Mouse (Mus musculus) hindbrain, embryonic 14.5 days (tissue): ENCODE data around the gene Gm45234. TPM values are rescaled to one million over a fixed set of nuclear protein-coding genes. Genes with fewer than 3 reads are reported as not detected.

Experiments used
- ATAC-seq: fragments of 200-750 bp; cut with Nextera tagmentation; 2 replicates; pipeline ENCODE4 v1.8.0; 2017; ENCODE audit warnings: moderate number of reproducible peaks, mild to moderate bottlenecking, moderate TSS enrichment, moderate library complexity; ENCODE audit not compliant: low FRiP score
- DNase-seq: peaks from one replicate; pipeline ENCODE4 v3.0.0-alpha.2; 2015; ENCODE audit warnings: low spot score
- H3K27ac ChIP-seq: fragments of 300-500 bp; sonication (generic); 2 replicates; pipeline ENCODE4 v1.5.1; 2014; ENCODE audit warnings: mild to moderate bottlenecking, moderate library complexity
- H3K27me3 ChIP-seq: fragments of 300-500 bp; sonication (generic); 2 replicates; pipeline ENCODE4 v1.6.1; 2014; ENCODE audit warnings: mild to moderate bottlenecking, low read length, mixed read lengths; ENCODE audit not compliant: control insufficient read depth, insufficient read depth
- H3K36me3 ChIP-seq: fragments of 300-500 bp; sonication (generic); replicated peaks from 2 replicates; pipeline ENCODE4 v1.6.1; 2014; ENCODE audit not compliant: control insufficient read depth, insufficient read depth
- H3K4me1 ChIP-seq: fragments of 300-500 bp; sonication (generic); replicated peaks from 2 replicates; pipeline ENCODE4 v1.6.1; 2014; ENCODE audit warnings: antibody characterized with exemption, low read length, mixed read lengths; ENCODE audit not compliant: control insufficient read depth, insufficient read depth
- H3K4me2 ChIP-seq: fragments of 300-500 bp; sonication (generic); replicated peaks from 2 replicates; pipeline ENCODE4 v1.6.1; 2014; ENCODE audit warnings: mild to moderate bottlenecking, moderate library complexity
- H3K4me3 ChIP-seq: fragments of 300-500 bp; sonication (generic); replicated peaks from 2 replicates; pipeline ENCODE4 v1.5.1; 2014; ENCODE audit warnings: mild to moderate bottlenecking, low read length
- H3K9ac ChIP-seq: fragments of 300-500 bp; sonication (generic); 2 replicates; pipeline ENCODE4 v1.6.1; 2014
- H3K9me3 ChIP-seq: fragments of 300-500 bp; sonication (generic); 2 replicates; pipeline ENCODE4 v1.6.1; 2016; ENCODE audit warnings: low read length; ENCODE audit not compliant: control insufficient read depth
- WGBS: fragments of 180-500 bp; shearing (Covaris S2); extraction: QIAGEN DNeasy Blood & Tissue Kit; methylation state at CpG from one replicate; pipeline ENCODE4 v1.1.7; 2014; 5-methylcytosine and 5-hydroxymethylcytosine counted together
- microRNA counts: library from miRNA; unstranded; fragments of <30 nt; microRNA quantifications from one replicate; lab custom pipeline; 2016
- microRNA-seq: library from miRNA; unstranded; fragments of <30 nt; microRNA quantifications from one replicate; pipeline ENCODE4, GENCODE M21; 2016
- polyA plus RNA-seq: library from polyadenylated mRNA; unstranded; fragments of >200 nt; fragmentation: Nextera tagmentation; extraction: Ambion mirVana; gene quantifications from 2 replicates; pipeline ENCODE4 v1.2.1, GENCODE M21; 2014

Gene Gm45234
- polyA plus RNA-seq, 1 experiment from 2014 or later, result not detected

GRCm38 (mm10) chr6:124696441-124697150 lies 59.2 kb downstream of the Gm45234 start:
- no peak overlapping the region for H3K27ac ChIP-seq
- H3K27me3 ChIP-seq, result no peaks in the 10 kb centered on the region
- no peak overlapping the region for H3K4me2 ChIP-seq
- no peak for ATAC-seq
- no peaks in the 10 kb centered on the region for H3K9me3 ChIP-seq
- no peaks in the 10 kb centered on the region; the same call in 1 of the 2 replicates for H3K4me1 ChIP-seq
- H3K9ac ChIP-seq, result no peak overlapping the region
- peaks cover 31% of the 10 kb centered on the region for H3K36me3 ChIP-seq
- 95% methylated on average over 7 of the region's 7 CpGs for WGBS
- no peak overlapping the region for H3K4me3 ChIP-seq
- no peak for DNase-seq

DNA sequence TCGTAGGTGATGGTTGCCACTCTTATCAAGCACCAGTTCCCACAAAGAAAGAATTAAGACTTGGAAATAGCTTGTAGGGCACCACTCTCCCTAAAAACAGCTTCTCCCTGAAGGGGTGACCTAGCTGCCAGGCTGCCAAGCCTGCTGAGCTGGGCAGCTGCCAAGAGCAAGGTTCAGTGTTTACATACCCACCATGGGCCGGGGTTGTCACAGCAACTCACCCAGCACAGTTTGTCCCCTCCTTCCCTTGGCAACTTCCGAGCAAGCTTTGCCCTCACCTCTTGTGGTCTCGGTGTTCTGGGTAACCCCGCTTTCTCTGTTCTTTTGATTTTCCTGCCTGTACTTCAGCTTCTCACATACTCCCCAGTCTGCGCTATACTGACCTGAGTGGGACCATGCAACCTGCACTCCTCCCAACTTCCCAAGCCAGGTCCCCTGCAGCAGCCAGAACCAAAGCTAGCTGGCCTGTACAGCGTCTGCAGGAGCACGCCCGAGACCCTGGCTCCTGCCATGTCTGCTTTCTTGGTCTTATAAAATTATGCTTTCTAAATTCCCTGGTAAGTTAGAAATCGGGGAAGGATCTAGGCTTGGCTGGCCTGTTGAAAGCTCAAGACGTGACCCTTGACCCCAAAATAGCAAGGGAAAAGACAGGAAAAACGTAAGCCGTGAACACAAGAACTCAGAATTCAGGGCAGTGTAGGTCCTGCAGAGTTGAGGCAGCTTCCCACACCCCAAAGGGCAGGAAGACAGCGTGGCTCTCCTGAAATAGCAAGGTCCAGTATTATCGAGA lies 61.5 kb downstream of the Gm45234 start:
- Histone ChIP-seq H3K4me1 (no peaks in the 10 kb centered on the region; the same call in 1 of the 2 replicates), H3K27me3 (no peaks in the 10 kb centered on the region), H3K9me3 (no peaks in the 10 kb centered on the region), H3K4me3 (no peak overlapping the region), H3K4me2 (no peak overlapping the region), H3K36me3 (peaks cover 9% of the 10 kb centered on the region; the same call in 1 of the 2 replicates), H3K27ac (peak overlapping the region; percentile 6; the same call in 1 of the 2 replicates), H3K9ac (no peak overlapping the region)
- DNase-seq (peak; percentile 61), ATAC-seq (peak; percentile 79; the same call in 1 of the 2 replicates)
- 73% methylated on average over 15 of the region's 15 CpGs for WGBS

GRCm38 (mm10) chr6:124693243-124693981 lies 62.4 kb downstream of the Gm45234 start:
- H3K36me3 ChIP-seq, result no peaks in the 10 kb centered on the region; the same call in 1 of the 2 replicates
- no peak overlapping the region for H3K27ac ChIP-seq
- no peak for DNase-seq
- H3K4me2 ChIP-seq, result no peak overlapping the region
- no peaks in the 10 kb centered on the region for H3K9me3 ChIP-seq
- no peaks in the 10 kb centered on the region; the same call in 1 of the 2 replicates for H3K4me1 ChIP-seq
- no peak overlapping the region for H3K9ac ChIP-seq
- WGBS, result 84% methylated on average over 15 of the region's 15 CpGs
- H3K4me3 ChIP-seq, result no peak overlapping the region
- no peak for ATAC-seq
- no peaks in the 10 kb centered on the region for H3K27me3 ChIP-seq

- WGBS, result 93% methylated on average over 3 of the region's 3 CpGs
- Histone ChIP-seq H3K27ac (no peak overlapping the region), H3K36me3 (no peaks in the 10 kb centered on the region), H3K9ac (no peak overlapping the region), H3K4me2 (no peak overlapping the region), H3K4me1 (no peaks in the 10 kb centered on the region; the same call in 1 of the 2 replicates), H3K9me3 (no peaks in the 10 kb centered on the region), H3K4me3 (no peak overlapping the region), H3K27me3 (no peaks in the 10 kb centered on the region)
- DNase-seq (no peak), ATAC-seq (no peak)
Measured at GRCm38 (mm10) chr6:124690517-124690916, 65.3 kb downstream of the Gm45234 start.

MicroRNAs encoded within 50 kb of the gene (microRNA counts, 519-probe panel; counts per million panel counts)
- microRNA mmu-miR-141 (lab: Ali Mortazavi, UCI), result not detected
- microRNA mmu-miR-200c (lab: Ali Mortazavi, UCI), result not detected

Small RNA genes lying within 50 kb of the gene (microRNA-seq; reads per million reads assigned to microRNA genes)
- gene Mir141 (4.2 reads per million, percentile 19 among the genes with 10 or more reads in this experiment), gene Mir200c (21.5 reads per million, percentile 36 among the genes with 10 or more reads in this experiment)

Other genes starting within 250 kb of the Gm45234 start
- 0.20 and 0.26 TPM in 2 replicates for gene C1ra, start 243.6 kb downstream of the Gm45234 start, polyA plus RNA-seq
- gene C1s1, start 213.7 kb downstream of the Gm45234 start, polyA plus RNA-seq, result 0.59 and 0.77 TPM in 2 replicates
- gene C1rb, start 185.7 kb downstream of the Gm45234 start, polyA plus RNA-seq, result not detected in 2 replicates
- gene C1s2, start 119.9 kb downstream of the Gm45234 start, polyA plus RNA-seq, result 0.07 TPM in 1 of 2 replicates, not detected in the other
- 42.4 and 42.9 TPM in 2 replicates for gene Lpcat3, start 93.0 kb downstream of the Gm45234 start, polyA plus RNA-seq
- 91.4 and 94.1 TPM in 2 replicates for gene Emg1, start 43.8 kb downstream of the Gm45234 start, polyA plus RNA-seq
- 241 and 242 TPM in 2 replicates for gene Phb2, start 43.7 kb downstream of the Gm45234 start, polyA plus RNA-seq
- gene Ptpn6, start 17.3 kb downstream of the Gm45234 start, polyA plus RNA-seq, result 3.5 and 4.3 TPM in 2 replicates
- gene Grcc10, start 14.6 kb downstream of the Gm45234 start, polyA plus RNA-seq, result 616 and 701 TPM in 2 replicates
- 25.9 and 26.0 TPM in 2 replicates for gene Atn1, start 503 bp upstream of the Gm45234 start, polyA plus RNA-seq
- gene Eno2, start 13.7 kb upstream of the Gm45234 start, polyA plus RNA-seq, result 142 and 174 TPM in 2 replicates
- 3.7 and 6.4 TPM in 2 replicates for gene Lrrc23, start 23.7 kb upstream of the Gm45234 start, polyA plus RNA-seq
- gene Spsb2, start 52.6 kb upstream of the Gm45234 start, polyA plus RNA-seq, result 5.2 and 6.6 TPM in 2 replicates
- gene Tpi1, start 58.3 kb upstream of the Gm45234 start, polyA plus RNA-seq, result 413 and 474 TPM in 2 replicates
- gene Usp5, start 73.5 kb upstream of the Gm45234 start, polyA plus RNA-seq, result 180 and 182 TPM in 2 replicates
- 29.3 and 36.2 TPM in 2 replicates for gene Cdca3, start 73.5 kb upstream of the Gm45234 start, polyA plus RNA-seq
- 0.21 and 1.2 TPM in 2 replicates for gene Gnb3, start 84.3 kb upstream of the Gm45234 start, polyA plus RNA-seq
- 13.3 and 17.6 TPM in 2 replicates for gene P3h3, start 101.7 kb upstream of the Gm45234 start, polyA plus RNA-seq
- 16.6 and 17.6 TPM in 2 replicates for gene Gpr162, start 108.0 kb upstream of the Gm45234 start, polyA plus RNA-seq
- 0.27 and 0.35 TPM in 2 replicates for gene Cd4, start 132.2 kb upstream of the Gm45234 start, polyA plus RNA-seq
- 2.1 and 2.8 TPM in 2 replicates for gene Lag3, start 155.7 kb upstream of the Gm45234 start, polyA plus RNA-seq
- gene Ptms, start 164.1 kb upstream of the Gm45234 start, polyA plus RNA-seq, result 674 and 707 TPM in 2 replicates
- gene Mlf2, start 175.4 kb upstream of the Gm45234 start, polyA plus RNA-seq, result 577 and 614 TPM in 2 replicates
- 92.4 and 93.1 TPM in 2 replicates for gene Cops7a, start 209.5 kb upstream of the Gm45234 start, polyA plus RNA-seq
- 47.8 and 53.8 TPM in 2 replicates for gene Pianp, start 240.7 kb upstream of the Gm45234 start, polyA plus RNA-seq